Comparison of ENCODE assay signal across 21 mouse cellular contexts in the genomic region with DNA sequence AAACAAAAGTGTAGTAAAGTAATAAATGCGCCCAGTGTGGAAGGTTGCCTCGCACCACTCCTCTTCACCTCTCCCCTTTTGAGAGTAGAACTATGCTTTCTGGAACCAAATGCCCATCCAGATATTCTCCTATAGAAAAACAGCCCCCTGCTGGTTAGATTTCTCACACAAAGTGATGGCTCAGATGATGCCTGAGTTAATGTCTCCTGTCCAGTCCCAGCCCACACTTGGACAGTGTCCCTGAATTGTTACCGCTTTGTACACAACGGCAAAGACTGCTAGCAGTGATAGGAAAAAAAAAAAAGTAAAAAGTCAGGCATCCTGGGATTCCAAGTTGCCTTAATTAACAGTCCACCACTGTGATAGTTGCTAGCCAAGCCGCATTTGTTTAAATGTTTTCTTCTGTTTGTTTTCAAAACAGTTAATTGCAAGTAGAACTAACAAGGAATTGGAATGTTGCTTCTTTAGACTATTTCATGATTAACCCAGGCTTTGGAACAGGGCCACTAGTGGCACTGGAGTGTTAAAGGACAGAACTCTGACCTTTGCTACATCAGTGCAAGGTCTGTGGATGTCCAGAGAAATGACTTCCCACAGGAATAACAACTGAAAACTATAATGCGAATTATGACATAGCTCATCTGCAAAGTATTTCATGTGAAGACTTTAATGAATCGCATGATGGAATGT. TPM values are rescaled to one million over a fixed set of nuclear protein-coding genes. Genes with fewer than 3 reads are reported as not detected.
DNase-seq lines count a peak whose midpoint lies in the region; ATAC-seq and TF ChIP-seq lines count a peak whose summit lies in the region.
"Had no signal": no experiment of that assay in that cellular context is flagged by ENCODE, and none has a peak within 500 bp of the region (broad histone marks: within the 10 kb centered on the region; RNA-seq: fewer than 3 reads in every experiment).

No protein-coding gene starts in this region.

- H3K4me1 ChIP-seq in kidney, embryonic 16.5 days (ENCODE audit: insufficient read depth, low read length), result no peaks in the 10 kb centered on the region
- no peaks in the 10 kb centered on the region for H3K4me1 ChIP-seq in midbrain, postnatal 0 days (ENCODE audit: insufficient read depth, low read length)
- H3K4me1 ChIP-seq in midbrain, embryonic 16.5 days (ENCODE audit: control insufficient read depth, insufficient read depth, low read length), result no peaks in the 10 kb centered on the region
- H3K4me1 ChIP-seq in hindbrain, embryonic 12.5 days, result no peaks in the 10 kb centered on the region
- no peaks in the 10 kb centered on the region for H3K4me1 ChIP-seq in midbrain, embryonic 11.5 days (ENCODE audit: control insufficient read depth, insufficient read depth, low read length)
- H3K4me1 ChIP-seq: forebrain, embryonic 13.5 days; hindbrain, embryonic 10.5 days; midbrain, embryonic 15.5 days had no signal

- WGBS in kidney, embryonic 16.5 days, result 79% methylated on average over 7 of the region's 7 CpGs
- WGBS in midbrain, postnatal 0 days, result 88% methylated on average over 7 of the region's 7 CpGs
- WGBS in midbrain, embryonic 16.5 days, result 88% methylated on average over 7 of the region's 7 CpGs
- WGBS in hindbrain, embryonic 12.5 days, result 89% methylated on average over 7 of the region's 7 CpGs
- 90% methylated on average over 7 of the region's 7 CpGs for WGBS in midbrain, embryonic 11.5 days

- H3K27me3 ChIP-seq in kidney, embryonic 16.5 days (ENCODE audit: insufficient read depth, low read length), result no peaks in the 10 kb centered on the region
- H3K27me3 ChIP-seq in midbrain, postnatal 0 days (ENCODE audit: insufficient read depth, low read length), result no peaks in the 10 kb centered on the region
- H3K27me3 ChIP-seq in midbrain, embryonic 16.5 days (ENCODE audit: control insufficient read depth, insufficient read depth, low read depth, low read length), result no peaks in the 10 kb centered on the region
- H3K27me3 ChIP-seq in hindbrain, embryonic 12.5 days, result no peaks in the 10 kb centered on the region; the same call in 1 of the 2 replicates
- no peaks in the 10 kb centered on the region for H3K27me3 ChIP-seq in midbrain, embryonic 11.5 days (ENCODE audit: control insufficient read depth, insufficient read depth, low read length)
- H3K27me3 ChIP-seq: forebrain, embryonic 13.5 days; limb, embryonic 13.5 days; midbrain, embryonic 15.5 days had no signal

- H3K9me3 ChIP-seq in kidney, embryonic 16.5 days (ENCODE audit: low read length), result no peaks in the 10 kb centered on the region
- no peaks in the 10 kb centered on the region for H3K9me3 ChIP-seq in midbrain, postnatal 0 days (ENCODE audit: low read length)
- no peaks in the 10 kb centered on the region for H3K9me3 ChIP-seq in midbrain, embryonic 16.5 days (replicated peaks; ENCODE audit: control insufficient read depth, low read length, poor library complexity, severe bottlenecking)
- H3K9me3 ChIP-seq in hindbrain, embryonic 12.5 days (replicated peaks), result no peaks in the 10 kb centered on the region
- no peaks in the 10 kb centered on the region for H3K9me3 ChIP-seq in midbrain, embryonic 11.5 days (ENCODE audit: control insufficient read depth, low read length)
- H3K9me3 ChIP-seq: forebrain, embryonic 13.5 days; hindbrain, embryonic 10.5 days; limb, embryonic 13.5 days; midbrain, embryonic 15.5 days had no signal

- no peaks in the 10 kb centered on the region for H3K36me3 ChIP-seq in kidney, embryonic 16.5 days (ENCODE audit: insufficient read depth, low read length)
- no peaks in the 10 kb centered on the region for H3K36me3 ChIP-seq in midbrain, postnatal 0 days (ENCODE audit: insufficient read depth, low read length)
- H3K36me3 ChIP-seq in midbrain, embryonic 16.5 days (ENCODE audit: control insufficient read depth, insufficient read depth, low read length), result no peaks in the 10 kb centered on the region
- H3K36me3 ChIP-seq in hindbrain, embryonic 12.5 days, result no peaks in the 10 kb centered on the region
- no peaks in the 10 kb centered on the region for H3K36me3 ChIP-seq in midbrain, embryonic 11.5 days (ENCODE audit: control insufficient read depth, insufficient read depth, low read length)
- H3K36me3 ChIP-seq: hindbrain, embryonic 10.5 days; limb, embryonic 13.5 days; midbrain, embryonic 15.5 days had no signal

- ATAC-seq in kidney, embryonic 16.5 days (ENCODE audit: low FRiP score, low TSS enrichment), result no peak
- no peak for ATAC-seq in midbrain, postnatal 0 days (ENCODE audit: low FRiP score)
- ATAC-seq in midbrain, embryonic 16.5 days, result no peak
- no peak for ATAC-seq in hindbrain, embryonic 12.5 days (ENCODE audit: low FRiP score)
- no peak for ATAC-seq in midbrain, embryonic 11.5 days (ENCODE audit: low FRiP score)
- ATAC-seq: forebrain, embryonic 13.5 days; inflammation-experienced regulatory T-cells, adult 6 months; midbrain, embryonic 15.5 days had no signal

- no peak overlapping the region for H3K4me2 ChIP-seq in kidney, embryonic 16.5 days (replicated peaks; ENCODE audit: low read depth, low read length)
- H3K4me2 ChIP-seq in midbrain, postnatal 0 days (ENCODE audit: low read depth, low read length, poor library complexity, severe bottlenecking), result no peak overlapping the region
- H3K4me2 ChIP-seq in midbrain, embryonic 16.5 days (ENCODE audit: low read length), result no peak overlapping the region
- no peak overlapping the region for H3K4me2 ChIP-seq in hindbrain, embryonic 12.5 days (replicated peaks)
- H3K4me2 ChIP-seq in midbrain, embryonic 11.5 days, result no peak overlapping the region
- H3K4me2 ChIP-seq: forebrain, embryonic 13.5 days; limb, embryonic 13.5 days; midbrain, embryonic 15.5 days had no signal

- no peak overlapping the region for H3K4me3 ChIP-seq in kidney, embryonic 16.5 days (ENCODE audit: low read length)
- no peak overlapping the region for H3K4me3 ChIP-seq in midbrain, postnatal 0 days (ENCODE audit: low read depth, low read length)
- no peak overlapping the region for H3K4me3 ChIP-seq in midbrain, embryonic 16.5 days (ENCODE audit: low read depth, low read length)
- H3K4me3 ChIP-seq in hindbrain, embryonic 12.5 days, result no peak overlapping the region
- H3K4me3 ChIP-seq in midbrain, embryonic 11.5 days (ENCODE audit: low read depth, low read length), result no peak overlapping the region
- H3K4me3 ChIP-seq: forebrain, embryonic 13.5 days; hindbrain, embryonic 10.5 days; limb, embryonic 13.5 days; midbrain, embryonic 15.5 days had no signal

- TF ChIP-seq CTCF in midbrain, postnatal 0 days (IDR thresholded peaks at IDR 0.05), result peak; percentile 29; the same call in 1 of the 2 replicates

- no peak overlapping the region for H3K9ac ChIP-seq in kidney, embryonic 16.5 days (replicated peaks; ENCODE audit: low read length)
- no peak overlapping the region for H3K9ac ChIP-seq in midbrain, postnatal 0 days (replicated peaks; ENCODE audit: low read length, poor library complexity, severe bottlenecking)
- no peak overlapping the region for H3K9ac ChIP-seq in midbrain, embryonic 16.5 days (ENCODE audit: low read depth, low read length)
- no peak overlapping the region for H3K9ac ChIP-seq in hindbrain, embryonic 12.5 days
- no peak overlapping the region for H3K9ac ChIP-seq in midbrain, embryonic 11.5 days (ENCODE audit: low read length)
- H3K9ac ChIP-seq: forebrain, embryonic 13.5 days; limb, embryonic 13.5 days; midbrain, embryonic 15.5 days had no signal

- intact Hi-C loops in gastrocnemius, postnatal 14 days (cut with DNase I; ENCODE audit: low total_unique reads), result no loop called here

- DNase-seq in kidney, adult 11 months, result peak; percentile 82
- no peak for DNase-seq in midbrain, postnatal 0 days (ENCODE audit: low spot score)
- peak; percentile 77 to 84 for DNase-seq in kidney, postnatal 25 days
- no peak for DNase-seq in gastrocnemius, postnatal 14 days
- DNase-seq in midbrain, embryonic 11.5 days (ENCODE audit: low spot score, missing footprints), result no peak
- DNase-seq: adrenal gland, adult 8-10 months; B cell, adult 2 months; cerebellum, adult 2 months; layer of hippocampus, postnatal 36 days; right cerebral cortex, postnatal 14 days had no signal

- H3K27ac ChIP-seq in kidney, embryonic 16.5 days (ENCODE audit: low read length), result no peak overlapping the region
- no peak overlapping the region for H3K27ac ChIP-seq in midbrain, postnatal 0 days (ENCODE audit: low read depth, low read length)
- H3K27ac ChIP-seq in midbrain, embryonic 16.5 days (ENCODE audit: low read length), result no peak overlapping the region
- no peak overlapping the region for H3K27ac ChIP-seq in hindbrain, embryonic 12.5 days
- H3K27ac ChIP-seq in midbrain, embryonic 11.5 days (ENCODE audit: low read depth, low read length), result no peak overlapping the region
- H3K27ac ChIP-seq: forebrain, embryonic 13.5 days; hindbrain, embryonic 10.5 days; limb, embryonic 13.5 days; midbrain, embryonic 15.5 days had no signal

RNA-seq across cellular contexts. Expression of a gene that starts 29.7 kb away (rescaled TPM):
- polyA plus RNA-seq in kidney, embryonic 16.5 days (2015; fragmentation: Nextera tagmentation; extraction: Ambion mirVana), result 0.06 and 0.15 TPM in 2 replicates
- not detected in 2 replicates for total RNA-seq in midbrain, postnatal 0 days (2014; rRNA removed)
- polyA plus RNA-seq in midbrain, postnatal 0 days (2015; fragmentation: Nextera tagmentation; extraction: Ambion mirVana), result 0.12 TPM in 2 replicates
- polyA plus RNA-seq in midbrain, embryonic 16.5 days (2015; fragmentation: Nextera tagmentation; extraction: Ambion mirVana), result 0.20 and 0.25 TPM in 2 replicates
- polyA plus RNA-seq in hindbrain, embryonic 12.5 days (2016; fragmentation: Nextera tagmentation; extraction: Ambion mirVana), result 0.49 and 0.86 TPM in 2 replicates
- 10 to 100 TPM; 23.4 to 35.1 TPM for total RNA-seq in gastrocnemius, postnatal 14 days (2021)
- polyA plus RNA-seq in midbrain, embryonic 11.5 days (2014; fragmentation: Nextera tagmentation; extraction: Ambion mirVana), result 5.8 and 6.2 TPM in 2 replicates
- total RNA-seq: granulocyte monocyte progenitor cell, adult 5-6 weeks; layer of hippocampus, postnatal 36 days; megakaryocyte progenitor cell, adult 5-6 weeks had no signal
- polyA plus RNA-seq: cerebellum, adult 2 months; cortical plate, adult 2 months; inflammation-experienced regulatory T-cells, adult 6 months had no signal

Comparison
In these comparisons a context has a peak if more than half of its experiments do, and no peak if none do; other contexts are left out.
1. DNase-seq: peak in kidney, adult 11 months (single experiment) and kidney, postnatal 25 days (2 of 2); none in midbrain, postnatal 0 days (single experiment), gastrocnemius, postnatal 14 days (single experiment) and midbrain, embryonic 11.5 days (single experiment).